Mouse (Mus musculus) CH12F3 (cell line): Measurements from ENCODE around the gene Rap2a.

Experiments
- in situ Hi-C: fragments of 300-500 bp; cut with MboI; formaldehyde crosslinking; loops from 2 replicates; pipeline ENCODE4 v1.14.3; 2020; ENCODE audit warnings: low sequenced_read_pairs

The Rap2a gene

DNA sequence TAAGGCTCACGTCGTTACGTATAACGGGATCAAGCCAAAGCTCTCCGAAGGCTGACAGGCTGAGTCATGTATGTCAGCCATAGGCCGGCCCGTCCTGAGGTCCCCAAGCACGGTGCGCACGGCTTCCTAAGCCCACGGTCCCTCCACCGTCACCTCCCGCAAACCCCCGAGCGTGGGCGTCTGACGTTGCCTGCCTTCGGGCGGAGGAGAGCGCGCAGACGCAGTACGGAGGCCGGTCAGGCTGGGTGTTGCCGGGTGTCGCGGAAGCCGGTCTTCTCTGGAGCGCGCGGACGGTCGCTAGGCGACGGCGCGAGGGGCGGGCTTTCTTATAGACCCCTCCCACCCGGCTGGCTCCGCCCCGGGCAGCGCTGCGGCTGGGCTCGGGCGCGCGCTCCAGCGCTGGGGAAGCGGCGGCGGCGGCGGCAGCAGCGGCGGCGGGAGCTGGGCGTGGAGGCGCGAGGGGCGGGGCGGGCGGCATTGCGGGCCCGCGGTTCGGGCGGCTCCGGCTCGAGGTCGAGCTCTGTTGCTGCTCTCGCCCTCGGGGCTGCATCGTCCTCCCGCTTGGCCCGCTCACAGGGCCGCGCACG is at the start of gene Rap2a:
Rap2a (plus strand) TSS at position 463 of the 587 bp plus-strand sequence.
- in situ Hi-C loops: no loop called here

DNA sequence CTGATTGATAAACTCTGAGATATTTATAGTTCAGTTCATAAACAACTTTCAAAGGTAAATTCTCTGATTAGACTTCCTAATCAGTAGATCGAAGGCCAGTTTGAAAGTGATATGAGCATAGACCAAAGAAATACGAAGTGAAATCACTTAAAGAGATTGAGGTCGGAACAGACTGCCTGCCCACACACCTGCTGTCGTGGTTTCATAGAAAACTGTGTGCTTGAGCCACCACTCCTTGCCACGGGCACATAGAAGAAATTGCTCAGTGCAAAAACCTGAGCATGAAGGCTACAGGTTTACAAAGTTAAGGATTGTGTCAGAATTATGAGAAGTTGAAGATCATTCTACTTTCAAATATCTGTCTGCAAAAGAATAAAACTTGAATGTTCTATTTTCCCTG is 49.7 kb upstream of the Rap2a start:
- in situ Hi-C loops: no loop called here

DNA sequence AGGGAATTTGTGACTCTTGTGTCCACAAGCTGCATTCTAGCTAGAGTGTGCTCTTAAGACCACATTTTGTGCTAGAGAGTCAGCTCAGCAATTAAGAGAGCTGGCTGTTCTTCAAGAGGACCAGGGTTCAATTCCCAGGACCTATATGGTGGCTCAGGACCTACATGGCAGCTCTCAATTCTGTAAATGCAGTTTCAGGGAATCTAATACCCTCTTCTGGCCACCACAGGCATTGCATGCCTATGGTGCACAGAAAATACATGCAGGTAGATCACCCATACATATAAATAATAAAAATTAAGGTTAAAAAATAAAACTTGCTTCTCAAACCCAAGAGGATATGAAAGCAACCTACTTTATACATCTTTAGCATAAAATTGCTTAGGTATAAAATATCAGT is 45.5 kb upstream of the Rap2a start:
- in situ Hi-C loops: no loop called here

DNA sequence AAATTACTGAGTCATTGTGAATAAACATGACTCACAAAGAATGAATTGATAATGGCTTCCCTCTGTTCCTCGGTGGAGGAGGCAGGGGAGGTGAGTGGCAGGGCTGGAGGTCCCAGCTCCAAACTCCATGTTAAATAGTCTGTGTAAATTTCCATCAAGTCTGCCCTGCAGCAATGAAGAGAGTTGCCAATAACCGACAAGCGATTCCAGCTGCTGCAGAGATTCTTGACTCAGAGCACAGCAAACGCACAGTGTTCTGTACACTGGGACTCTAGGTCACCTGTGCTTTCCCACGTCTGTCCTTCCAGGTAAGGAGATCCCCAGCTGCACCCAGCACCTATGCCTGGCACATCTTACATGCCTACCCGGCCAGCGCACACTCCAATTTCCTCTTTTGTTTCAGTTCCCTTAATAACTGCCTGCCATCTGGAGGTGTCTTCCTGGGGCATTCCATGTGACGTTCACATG is 44.3 kb upstream of the Rap2a start:
- in situ Hi-C loops: no loop called here

DNA sequence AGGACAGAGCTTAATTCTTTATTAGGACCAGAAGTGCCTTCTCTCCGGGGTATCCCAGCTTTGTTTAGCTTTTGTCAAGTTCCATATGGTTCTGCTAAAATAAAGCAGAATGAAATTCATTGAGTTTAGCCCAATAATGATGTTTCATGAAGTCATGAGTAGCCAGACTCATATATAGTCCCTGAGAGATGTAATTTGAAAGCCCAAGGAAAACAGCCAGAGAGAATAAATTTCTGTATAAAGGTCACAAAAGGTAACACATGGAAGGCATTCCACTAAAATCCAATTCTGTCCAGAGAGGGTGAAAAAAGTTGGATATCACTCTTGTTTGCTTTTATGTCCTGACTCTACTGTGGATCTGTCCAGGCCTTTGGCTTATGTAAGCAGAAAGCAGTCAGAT is 43.4 kb upstream of the Rap2a start:
- in situ Hi-C loops: no loop called here

DNA sequence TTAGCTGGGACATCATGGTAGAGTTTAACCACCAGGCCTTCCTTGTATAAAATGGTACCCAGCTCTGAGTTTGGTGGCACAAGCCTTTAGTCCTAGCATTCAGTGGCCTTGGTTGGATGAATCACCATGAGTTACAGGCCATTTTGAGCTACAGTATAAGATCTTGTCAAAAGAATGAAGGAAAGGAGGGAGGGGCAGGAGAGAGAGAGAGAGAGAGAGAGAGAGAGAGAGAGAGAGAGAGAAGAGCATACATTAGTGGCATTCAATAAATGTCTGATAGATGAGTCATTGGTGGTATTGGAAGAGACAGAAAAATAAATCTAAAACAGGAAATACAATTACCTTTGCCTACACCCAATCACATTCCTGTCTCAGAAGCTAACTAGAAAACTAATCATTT is 37.5 kb upstream of the Rap2a start:
- in situ Hi-C loops: no loop called here

DNA sequence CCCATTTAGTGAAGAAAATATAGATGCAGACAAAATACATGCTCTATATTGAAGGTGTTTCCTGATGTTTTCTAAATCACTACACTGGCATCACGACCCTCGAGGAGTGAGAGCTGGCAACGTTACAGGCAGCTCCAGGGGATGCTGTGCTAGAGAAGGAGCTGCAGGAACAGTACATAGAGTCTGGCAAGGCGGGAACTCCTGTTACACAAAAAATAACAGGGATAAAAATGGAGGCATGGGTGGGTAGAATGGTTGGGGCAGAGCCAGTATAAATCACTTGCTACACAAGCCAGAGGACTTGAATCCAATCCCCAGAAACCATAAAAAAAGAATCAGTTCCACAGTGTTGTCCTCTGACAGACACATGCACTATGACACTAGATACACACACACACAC is 37.0 kb upstream of the Rap2a start:
- in situ Hi-C loops: no loop called here

DNA sequence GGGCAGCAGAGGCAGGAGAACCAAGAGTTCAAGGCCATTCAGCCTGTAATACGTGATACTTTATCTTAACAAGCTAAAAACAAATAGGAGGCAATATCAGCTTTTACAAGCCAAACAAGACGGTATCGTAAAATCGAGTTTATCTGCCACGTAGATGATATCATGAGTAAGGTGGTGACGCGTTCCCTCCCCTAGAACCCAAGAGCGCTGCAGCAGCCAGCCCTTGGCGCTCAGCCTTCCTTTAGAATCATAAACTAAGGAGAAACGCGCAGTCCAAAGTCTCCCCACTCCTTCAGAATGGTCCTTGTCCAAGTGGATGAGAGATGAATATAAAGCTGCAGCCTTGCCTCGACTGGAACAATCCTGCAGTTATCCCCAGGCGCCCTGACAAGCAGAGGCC is 36.4 kb upstream of the Rap2a start:
- in situ Hi-C loops: no loop called here

DNA sequence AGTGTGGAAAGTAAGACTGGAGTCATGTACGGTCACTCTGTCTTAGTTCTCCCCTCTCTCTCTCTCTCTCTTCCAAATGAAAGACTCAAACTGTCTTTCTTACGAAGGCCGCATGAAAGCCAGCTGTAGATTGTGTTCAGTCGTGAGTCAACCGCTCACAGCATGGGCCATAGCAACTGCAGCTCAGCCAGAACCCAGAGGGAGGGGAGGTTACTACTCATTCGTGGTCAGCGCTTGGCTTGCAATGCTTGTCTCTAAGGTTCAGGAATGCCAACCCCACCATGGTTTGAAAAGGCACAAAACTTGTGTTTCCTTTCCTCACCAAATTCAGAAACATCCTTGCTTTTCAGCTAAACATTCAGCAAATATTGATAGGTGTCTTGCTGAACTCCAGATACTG is 24.0 kb upstream of the Rap2a start:
- in situ Hi-C loops: no loop called here

DNA sequence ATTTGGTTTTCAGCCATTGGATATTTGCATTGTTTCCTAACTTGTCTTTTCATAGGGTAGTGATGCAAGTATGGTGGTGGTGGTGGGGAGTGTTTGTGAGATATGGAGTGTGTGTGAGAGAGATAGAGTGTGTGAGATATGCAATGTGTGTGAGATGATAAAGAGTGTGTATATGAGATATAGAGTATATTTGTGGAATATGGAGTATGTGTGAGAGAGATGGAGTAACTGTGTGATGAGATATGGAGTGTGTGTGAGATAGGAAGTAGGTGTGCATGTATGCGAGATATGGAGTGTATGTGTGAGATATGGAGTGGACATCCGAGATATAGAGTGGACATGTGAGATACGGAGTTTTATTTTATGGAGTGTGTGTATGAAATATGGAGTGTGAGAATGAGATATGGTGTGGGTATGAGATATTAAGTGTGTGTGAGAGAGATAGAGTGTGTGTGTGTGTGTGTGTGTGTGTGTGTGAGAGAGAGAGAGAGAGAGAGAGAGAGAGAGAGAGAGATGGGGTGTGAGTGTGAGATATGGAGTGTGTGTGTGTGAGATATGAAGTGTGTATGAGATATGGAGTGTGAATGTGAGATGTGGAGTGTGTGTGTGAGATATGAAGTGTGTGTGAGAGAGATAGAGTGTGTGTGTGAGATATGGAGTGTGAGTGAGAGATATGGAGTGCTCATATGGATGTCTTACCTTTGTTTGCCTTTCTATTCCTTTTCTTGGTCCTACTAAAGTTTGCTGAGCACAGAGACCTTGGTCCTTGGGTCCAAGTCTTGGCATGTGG is 14.1 kb upstream of the Rap2a start:
- in situ Hi-C loops: no loop called here

DNA sequence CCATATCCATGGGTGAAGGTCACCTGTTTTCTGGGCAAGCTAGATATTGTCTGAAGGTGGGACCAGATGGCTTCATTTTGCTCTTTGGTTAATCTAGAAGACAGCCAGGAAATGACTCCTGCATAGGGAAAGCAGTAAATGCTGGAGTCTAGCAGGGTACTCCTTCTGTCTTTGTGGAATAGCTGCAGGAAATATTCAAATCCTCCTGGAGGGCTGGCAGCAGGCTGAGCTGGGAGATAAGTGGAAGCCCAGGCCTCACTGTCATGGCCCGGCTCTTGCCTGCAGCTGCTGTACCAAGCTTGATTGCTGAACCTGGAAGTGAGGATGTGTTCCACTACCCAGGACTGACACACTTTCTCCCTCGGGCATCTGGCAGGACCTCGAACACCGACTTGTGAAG is 11.4 kb upstream of the Rap2a start:
- in situ Hi-C loops: no loop called here

DNA sequence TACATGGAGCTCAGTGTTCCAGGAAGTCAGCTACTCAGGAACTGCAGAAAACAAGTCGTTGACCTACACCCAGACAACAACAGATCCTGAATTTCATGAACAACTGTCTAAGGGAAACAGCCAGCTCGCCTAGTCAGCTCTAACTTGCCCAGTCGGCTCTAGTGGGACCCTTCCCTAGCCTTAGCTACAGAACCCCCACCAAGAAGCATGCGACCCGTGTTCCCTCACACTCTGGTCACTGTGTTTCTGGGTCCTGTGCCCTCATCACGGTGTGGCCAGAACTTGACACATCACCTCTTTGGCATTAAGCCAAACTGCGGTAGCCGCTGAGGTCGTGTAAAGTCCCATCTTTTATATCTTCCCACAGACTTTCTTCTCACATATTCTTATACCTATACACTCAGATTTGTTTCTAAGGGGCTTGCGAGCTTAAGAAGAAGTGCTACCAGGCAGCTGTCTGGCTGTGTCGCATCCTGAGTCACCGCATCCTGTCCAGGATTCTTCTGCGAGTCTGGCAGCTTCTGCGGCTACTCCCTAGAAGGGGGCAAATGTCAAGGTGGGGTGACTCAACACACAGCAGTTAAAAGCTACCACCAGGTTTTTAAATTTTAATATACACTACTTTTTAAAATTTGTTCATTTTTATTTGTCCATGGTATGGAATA is 9.0 kb upstream of the Rap2a start:
- in situ Hi-C loops: no loop called here

DNA sequence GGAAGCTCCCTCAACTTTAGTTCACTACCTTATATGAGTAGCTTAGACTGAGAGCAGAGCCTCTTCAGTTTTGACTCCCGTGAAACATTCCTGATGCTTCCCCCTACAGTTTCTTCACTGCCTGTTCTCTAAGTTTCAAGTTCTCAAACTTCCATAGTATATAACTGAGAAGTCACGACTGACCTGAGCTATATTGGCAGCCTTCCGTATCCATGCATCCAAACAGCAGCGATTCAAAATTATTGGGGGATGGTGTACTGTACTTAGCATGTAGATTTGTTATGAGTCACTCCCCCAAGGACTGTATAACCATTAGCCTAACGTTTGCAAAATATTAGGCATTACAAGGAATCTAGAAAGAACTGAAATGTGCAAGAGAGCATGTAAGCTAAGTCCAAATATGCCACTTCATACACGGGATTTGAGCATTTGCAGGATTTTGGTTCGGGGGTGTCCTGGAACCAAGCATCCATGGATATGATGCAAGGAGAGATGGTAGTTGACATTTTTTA is 2.0 kb upstream of the Rap2a start:
- in situ Hi-C loops: no loop called here

DNA sequence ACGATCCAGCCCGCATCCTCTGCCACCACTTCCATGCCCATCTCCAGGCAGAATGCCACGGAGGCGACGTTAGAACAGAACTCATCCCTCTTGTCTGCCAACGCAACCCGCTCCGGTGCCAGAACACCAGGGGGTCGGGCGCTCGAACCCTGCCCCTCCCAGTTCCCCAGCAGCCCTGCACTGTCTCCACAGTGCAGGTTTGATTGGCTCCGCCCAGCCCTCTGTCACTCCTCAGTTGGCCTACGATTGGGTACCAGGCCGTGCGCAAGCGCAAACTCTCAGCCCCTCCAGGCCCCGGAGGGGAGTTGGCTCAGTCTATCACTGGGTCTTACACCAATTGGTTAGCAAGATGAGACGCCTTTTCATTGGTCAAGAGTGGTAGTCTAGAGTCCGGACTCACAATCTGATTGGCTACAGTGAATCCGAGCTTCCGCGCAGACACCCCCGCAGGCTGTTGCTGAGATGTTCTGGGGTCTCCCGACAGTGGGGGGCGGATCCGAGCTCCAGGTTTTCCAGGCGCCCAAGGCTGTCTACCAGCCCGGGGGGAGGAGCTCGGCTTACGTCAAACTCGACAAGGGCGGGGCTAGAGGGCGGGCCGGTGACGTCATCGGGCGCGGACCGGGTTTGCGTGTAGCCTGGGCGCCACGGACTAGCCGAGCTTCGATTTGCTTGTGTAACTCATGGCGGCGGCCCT is 809 bp upstream of the Rap2a start:
- in situ Hi-C loops: no loop called here

DNA sequence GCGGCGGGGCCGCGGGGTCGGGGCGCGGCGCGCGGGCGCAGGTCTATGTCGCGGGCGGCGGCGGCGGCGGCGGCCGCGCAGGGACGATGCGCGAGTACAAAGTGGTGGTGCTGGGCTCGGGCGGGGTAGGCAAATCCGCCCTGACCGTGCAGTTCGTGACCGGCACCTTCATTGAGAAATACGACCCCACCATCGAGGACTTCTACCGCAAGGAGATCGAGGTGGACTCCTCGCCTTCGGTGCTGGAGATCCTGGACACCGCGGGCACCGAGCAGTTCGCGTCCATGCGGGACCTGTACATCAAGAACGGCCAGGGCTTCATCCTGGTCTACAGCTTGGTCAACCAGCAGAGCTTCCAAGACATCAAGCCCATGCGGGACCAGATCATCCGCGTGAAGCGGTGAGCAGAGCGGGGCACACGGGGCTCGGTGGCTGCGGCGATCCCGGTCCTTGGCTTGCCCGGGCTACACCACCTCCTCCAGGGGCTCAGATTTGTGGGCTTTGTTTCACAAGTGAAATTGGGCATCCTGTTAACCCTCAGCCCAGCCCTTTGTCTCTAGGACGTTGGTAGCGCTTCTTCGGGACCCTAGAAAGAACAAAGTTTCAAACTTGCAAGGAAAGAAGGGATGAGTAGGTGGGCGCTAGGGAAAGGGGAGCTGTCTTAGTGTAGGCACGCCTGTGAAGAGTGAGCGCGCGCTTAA is 547 bp downstream of the Rap2a start:
- in situ Hi-C loops: no loop called here

DNA sequence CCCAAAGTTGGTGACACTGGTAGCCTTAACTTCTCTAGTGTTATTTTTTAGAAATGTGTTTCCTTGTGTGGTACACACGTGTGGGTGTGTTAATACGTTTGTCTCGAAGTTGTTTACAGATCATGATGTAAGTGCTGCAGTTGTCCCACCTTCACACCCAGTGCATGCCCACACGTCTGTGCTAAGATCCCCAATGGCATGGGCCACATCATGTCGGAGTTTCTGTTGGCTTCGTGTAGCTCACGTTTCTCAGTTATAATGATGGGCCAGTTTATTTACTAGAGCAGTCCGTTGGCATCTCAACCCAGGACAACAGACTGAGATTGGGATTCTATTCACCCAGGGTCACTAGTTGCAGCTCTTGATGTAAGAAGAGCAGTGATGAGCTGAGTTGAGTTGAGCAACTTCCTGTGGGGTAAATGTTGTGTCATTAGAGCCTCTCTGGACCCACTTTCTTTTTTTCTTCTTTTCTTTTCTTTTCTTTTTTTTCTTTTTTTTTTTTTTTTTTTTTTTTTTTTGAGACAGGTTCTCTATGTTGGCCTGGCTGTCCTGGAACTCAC is 2.2 kb downstream of the Rap2a start:
- in situ Hi-C loops: no loop called here

DNA sequence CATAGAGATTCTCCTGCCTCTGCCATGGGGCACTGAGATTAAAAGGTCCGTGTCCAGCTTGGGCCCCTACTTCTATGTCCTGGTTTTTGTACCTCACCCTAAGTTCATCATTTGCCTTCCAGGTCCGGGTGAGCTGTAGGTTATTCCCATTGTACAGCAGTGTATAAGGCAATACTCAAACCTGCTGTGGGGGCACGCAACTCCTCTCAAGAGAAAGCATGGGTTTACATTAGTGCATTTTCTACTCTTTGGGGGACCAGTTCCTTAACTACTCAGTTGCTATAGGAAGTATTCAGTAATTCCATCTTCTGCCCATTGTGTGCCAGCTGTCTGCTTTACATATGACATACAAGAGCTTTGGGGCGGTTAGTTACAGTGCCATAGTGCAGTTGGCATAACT is 2.7 kb downstream of the Rap2a start:
- in situ Hi-C loops: no loop called here

DNA sequence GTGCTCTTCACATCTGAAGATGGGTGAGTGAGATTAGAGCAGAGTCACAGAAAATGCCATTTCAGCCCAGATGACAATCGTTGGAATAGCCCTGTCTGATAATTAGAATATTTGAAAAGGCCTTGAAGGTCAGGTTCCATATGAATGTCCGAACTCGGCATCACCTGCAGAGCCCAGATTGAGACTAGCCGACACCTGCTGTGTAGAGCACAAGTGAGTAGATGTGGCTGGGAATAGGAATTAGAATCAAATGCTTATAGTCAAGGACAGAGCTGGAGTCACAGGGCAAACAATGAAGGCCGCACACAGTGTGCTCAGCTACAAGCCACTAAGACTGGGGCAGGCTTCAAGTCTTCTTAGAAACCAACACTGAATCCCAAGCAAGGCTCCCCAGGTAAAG is 6.3 kb downstream of the Rap2a start:
- in situ Hi-C loops: no loop called here

DNA sequence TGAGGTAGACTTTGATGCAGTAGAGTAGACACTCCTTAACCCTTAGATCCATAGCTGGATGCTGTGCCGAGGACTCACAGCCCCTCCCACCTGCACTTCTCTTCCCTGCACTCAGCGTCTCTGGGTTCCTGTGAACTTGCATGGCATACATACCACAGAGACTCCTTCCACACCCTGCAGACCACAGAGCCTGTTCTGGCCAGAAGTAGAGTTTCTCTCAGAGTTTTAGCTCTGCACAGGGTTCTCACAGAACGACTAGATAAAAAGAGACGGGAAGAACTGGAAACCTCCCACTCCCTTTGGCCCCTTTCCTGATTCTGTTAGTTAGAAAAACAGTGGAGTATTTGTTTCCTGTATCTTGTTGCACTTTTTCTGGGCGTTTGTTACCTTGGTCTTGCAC is 18.0 kb downstream of the Rap2a start:
- in situ Hi-C loops: no loop called here

DNA sequence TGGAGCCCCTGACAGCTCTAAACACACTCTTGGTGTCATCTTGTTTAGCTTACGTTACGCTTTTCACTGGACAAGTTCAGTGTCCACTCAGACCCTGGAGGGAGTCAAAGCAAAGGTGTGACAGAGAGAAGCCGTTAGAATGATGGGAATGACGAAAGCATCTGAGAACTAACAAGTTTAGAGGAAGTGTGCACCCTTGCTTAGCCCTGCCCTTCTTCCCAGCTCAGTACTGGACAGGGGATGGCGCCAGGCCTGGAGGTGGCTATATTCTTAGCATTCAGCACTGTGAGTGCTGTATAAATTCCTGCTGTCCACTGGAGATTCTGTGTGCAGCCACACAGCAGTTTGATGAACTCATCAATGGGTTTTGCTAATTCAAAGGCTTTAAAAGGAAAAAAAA is 18.6 kb downstream of the Rap2a start:
- in situ Hi-C loops: no loop called here
